Mouse (Mus musculus): Measurements from ENCODE around the gene Adipoq.
A peak's percentile ranks its signal among the peaks of the same experiment; 100 is the strongest.
"Not testable (repeated sequence)": the region's sequence is repeated elsewhere in the genome, so short reads cannot be mapped to it uniquely, and the experiment has no call there.

Gene Adipoq

GRCm38 (mm10) chr16:23146280-23146679, at the start of gene Adipoq:
TSS of gene Adipoq (plus strand) at chr16:23146536.
- no peak for DNase-seq (ENCODE audit: low spot score in 2 of 2)

GRCm38 (mm10) chr16:23096886-23097285, 49.5 kb upstream of the Adipoq start:
- not testable (repeated sequence) for DNase-seq (ENCODE audit: low spot score in 2 of 2)

GRCm38 (mm10) chr16:23097290-23098104, 48.8 kb upstream of the Adipoq start:
- DNase-seq (ENCODE audit: low spot score in 2 of 2) = peak; percentile 30 to 64

- not testable (repeated sequence) for DNase-seq (ENCODE audit: low spot score in 2 of 2)
Observed at GRCm38 (mm10) chr16:23098105-23098452, 48.3 kb upstream of the Adipoq start.

GRCm38 (mm10) chr16:23099632-23100031, 46.7 kb upstream of the Adipoq start:
- no peak for DNase-seq (ENCODE audit: low spot score in 2 of 2)

GRCm38 (mm10) chr16:23100099-23100575, 46.2 kb upstream of the Adipoq start:
- DNase-seq (ENCODE audit: low spot score in 2 of 2) = peak in 1 of 2 experiments; percentile 29

GRCm38 (mm10) chr16:23100613-23101012, 45.7 kb upstream of the Adipoq start:
- no peak for DNase-seq (ENCODE audit: low spot score in 2 of 2)

GRCm38 (mm10) chr16:23102340-23103037, 43.8 kb upstream of the Adipoq start:
- DNase-seq (ENCODE audit: low spot score in 2 of 2) = no peak

- no peak for DNase-seq (ENCODE audit: low spot score in 2 of 2)
Observed at GRCm38 (mm10) chr16:23103038-23103745, 43.1 kb upstream of the Adipoq start.

- DNase-seq (ENCODE audit: low spot score in 2 of 2) = no peak
Observed at GRCm38 (mm10) chr16:23103841-23104240, 42.5 kb upstream of the Adipoq start.

- no peak for DNase-seq (ENCODE audit: low spot score in 2 of 2)
Observed at GRCm38 (mm10) chr16:23106121-23106520, 40.2 kb upstream of the Adipoq start.

- peak; percentile 94 for DNase-seq (ENCODE audit: low spot score in 2 of 2)
Observed at GRCm38 (mm10) chr16:23107231-23107942, 38.9 kb upstream of the Adipoq start, which contains the start of gene Eif4a2. TSS of gene Eif4a2 (plus strand) at chr16:23107444.

- peak; percentile 89 to 91 for DNase-seq (ENCODE audit: low spot score in 2 of 2)
Observed at GRCm38 (mm10) chr16:23107946-23108759, 38.2 kb upstream of the Adipoq start.

GRCm38 (mm10) chr16:23108943-23109342, 37.4 kb upstream of the Adipoq start:
- no peak for DNase-seq (ENCODE audit: low spot score in 2 of 2)

GRCm38 (mm10) chr16:23109350-23110280, 36.7 kb upstream of the Adipoq start:
- DNase-seq (ENCODE audit: low spot score in 2 of 2) = no peak

GRCm38 (mm10) chr16:23112348-23112747, 34.0 kb upstream of the Adipoq start:
- DNase-seq (ENCODE audit: low spot score in 2 of 2) = no peak

- DNase-seq (ENCODE audit: low spot score in 2 of 2) = no peak
Observed at GRCm38 (mm10) chr16:23112861-23113435, 33.4 kb upstream of the Adipoq start.

- DNase-seq (ENCODE audit: low spot score in 2 of 2) = no peak
Observed at GRCm38 (mm10) chr16:23113903-23114302, 32.4 kb upstream of the Adipoq start.
